Mouse (Mus musculus) midbrain, embryonic 13.5 days (tissue): ENCODE measurements around the gene Spns2. TPM values are rescaled to one million over a fixed set of nuclear protein-coding genes. Genes with fewer than 3 reads are reported as not detected.

Experiments used
- polyA plus RNA-seq: library from polyadenylated mRNA; unstranded; fragments of >200 nt; fragmentation: Nextera tagmentation; extraction: Ambion mirVana; gene quantifications from 2 replicates; pipeline ENCODE4 v1.2.1, GENCODE M21; 2015

Spns2 gene
- polyA plus RNA-seq, 1 experiment from 2014 or later, result 7.8 TPM

Other genes starting within 250 kb of the Spns2 start
- gene Slc13a5, start 222.7 kb downstream of the Spns2 start, polyA plus RNA-seq, result 0.69 and 0.93 TPM in 2 replicates
- 1.6 and 1.9 TPM in 2 replicates for gene Xaf1, start 188.3 kb downstream of the Spns2 start, polyA plus RNA-seq
- not detected in 2 replicates for gene Fbxo39, start 175.5 kb downstream of the Spns2 start, polyA plus RNA-seq
- 6.4 and 6.8 TPM in 2 replicates for gene Tekt1, start 127.5 kb downstream of the Spns2 start, polyA plus RNA-seq
- 3.2 and 3.8 TPM in 2 replicates for gene Smtnl2, start 78.2 kb downstream of the Spns2 start, polyA plus RNA-seq
- gene Ggt6, start 54.4 kb downstream of the Spns2 start, polyA plus RNA-seq, result not detected in 2 replicates
- 84.6 and 86.2 TPM in 2 replicates for gene Mybbp1a, start 48.5 kb downstream of the Spns2 start, polyA plus RNA-seq
- gene Spns3, start 60.6 kb upstream of the Spns2 start, polyA plus RNA-seq, result 0.10 TPM in 1 of 2 replicates, not detected in the other
- 106 and 109 TPM in 2 replicates for gene Ube2g1, start 117.4 kb upstream of the Spns2 start, polyA plus RNA-seq
- 25.6 and 26.2 TPM in 2 replicates for gene Ankfy1, start 200.1 kb upstream of the Spns2 start, polyA plus RNA-seq